In the genomic region with DNA sequence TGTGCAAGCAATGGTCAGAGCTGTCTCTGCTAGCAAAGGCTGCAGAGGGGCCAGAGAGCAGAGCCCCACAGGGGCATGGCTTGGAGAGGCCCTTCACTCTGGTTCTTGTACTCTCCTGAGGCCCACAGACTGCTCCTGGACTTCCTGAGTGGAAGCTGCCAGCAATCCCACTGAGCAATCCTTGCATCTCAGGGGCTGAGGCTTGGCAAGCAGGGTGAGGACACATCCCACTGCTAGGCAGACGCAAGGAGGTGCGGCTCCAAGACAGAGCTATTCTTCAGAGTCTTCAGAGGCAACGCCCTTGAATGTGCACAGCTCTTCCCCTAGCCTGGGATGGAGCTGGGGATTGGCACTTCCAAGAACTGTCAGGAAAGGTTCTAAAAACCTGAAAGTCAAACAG, we compare ENCODE assay signal across 10 mouse cellular contexts.
DNase-seq lines count a peak whose midpoint lies in the region; ATAC-seq and TF ChIP-seq lines count a peak whose summit lies in the region.
"Had no signal": no experiment of that assay in that cellular context is flagged by ENCODE, and none has a peak within 500 bp of the region (broad histone marks: within the 10 kb centered on the region; RNA-seq: fewer than 3 reads in every experiment).

No protein-coding gene starts in this region.

- no peak overlapping the region for H3K4me3 ChIP-seq in gastrocnemius, adult 2 months
- no peak overlapping the region for H3K4me3 ChIP-seq in left cerebral cortex, adult 2 months
- H3K4me3 ChIP-seq in olfactory bulb, adult 2 months (ENCODE audit: insufficient read depth, low read depth, low read length): no peak overlapping the region

- WGBS in olfactory bulb, adult 2 months: 43% methylated on average over 3 of the region's 3 CpGs

- no peak for TF ChIP-seq POLR2A in olfactory bulb, adult 2 months (IDR thresholded peaks at IDR 0.05; ENCODE audit: insufficient read depth, low read depth, low read length)

- ATAC-seq in erythroblast, adult 5-6 weeks (replicated peaks; ENCODE audit: low FRiP score, poor library complexity, severe bottlenecking): no peak

- H3K27ac ChIP-seq in gastrocnemius, adult 2 months: peak overlapping the region; percentile 88
- H3K27ac ChIP-seq in left cerebral cortex, adult 2 months: peak overlapping the region; percentile 76
- H3K27ac ChIP-seq in olfactory bulb, adult 2 months (ENCODE audit: insufficient read depth, low read depth, low read length): 0 out of 2 replicates have a peak overlapping the region, but pooled peaks have one; percentile 7

- TF ChIP-seq CTCF in gastrocnemius, adult 2 months (IDR thresholded peaks at IDR 0.05): no peak
- TF ChIP-seq CTCF in left cerebral cortex, adult 2 months (IDR thresholded peaks at IDR 0.05): no peak
- TF ChIP-seq CTCF in olfactory bulb, adult 2 months (IDR thresholded peaks at IDR 0.05; ENCODE audit: insufficient read depth, low read depth, low read length): no peak

- intact Hi-C loops in gastrocnemius, adult 2 months (cut with DNase I): loop anchor here (5.0 to 10.0 kb wide), 2 partner anchors 45 to 208 kb away; a partner anchor contains a TSS
- intact Hi-C loops in left cerebral cortex, adult 2 months (cut with DNase I): no loop called here
- intact Hi-C loops in left cerebral cortex, postnatal 14 days (cut with DNase I): no loop called here

- DNase-seq in gastrocnemius, adult 2 months: peak; percentile 66
- DNase-seq in gastrocnemius, postnatal 10 days: no peak
- no peak for DNase-seq in left cerebral cortex, adult 2 months (ENCODE audit: extremely low spot score in 1 of 2, low spot score in 2 of 2)
- DNase-seq in left cerebral cortex, postnatal 14 days (ENCODE audit: low spot score in 2 of 2): no peak
- DNase-seq in cerebellum, postnatal 36 days: peak; percentile 41 to 52
- DNase-seq in adrenal gland, postnatal 4 days (ENCODE audit: low spot score in 2 of 2): no peak
- DNase-seq: adrenal gland, adult 8-10 months; left cerebral cortex, postnatal 4 days had no signal

- H3K4me1 ChIP-seq in olfactory bulb, adult 2 months (ENCODE audit: control insufficient read depth, insufficient read depth, low read length): peaks cover 31% of the 10 kb centered on the region

Comparison
In these comparisons a context has a peak if more than half of its experiments do, and no peak if none do; other contexts are left out.
1. DNase-seq: peak in gastrocnemius, adult 2 months (single experiment) and cerebellum, postnatal 36 days (2 of 2); none in gastrocnemius, postnatal 10 days (single experiment), left cerebral cortex, adult 2 months (0 of 2), left cerebral cortex, postnatal 14 days (0 of 2) and adrenal gland, postnatal 4 days (0 of 2).
2. H3K27ac ChIP-seq: peak in every context shown above with its lines; median percentile 88 in gastrocnemius, adult 2 months; 76 in left cerebral cortex, adult 2 months; 7 in olfactory bulb, adult 2 months.